Mouse (Mus musculus): ENCODE results near the gene Sox8.

Sox8 gene

DNA sequence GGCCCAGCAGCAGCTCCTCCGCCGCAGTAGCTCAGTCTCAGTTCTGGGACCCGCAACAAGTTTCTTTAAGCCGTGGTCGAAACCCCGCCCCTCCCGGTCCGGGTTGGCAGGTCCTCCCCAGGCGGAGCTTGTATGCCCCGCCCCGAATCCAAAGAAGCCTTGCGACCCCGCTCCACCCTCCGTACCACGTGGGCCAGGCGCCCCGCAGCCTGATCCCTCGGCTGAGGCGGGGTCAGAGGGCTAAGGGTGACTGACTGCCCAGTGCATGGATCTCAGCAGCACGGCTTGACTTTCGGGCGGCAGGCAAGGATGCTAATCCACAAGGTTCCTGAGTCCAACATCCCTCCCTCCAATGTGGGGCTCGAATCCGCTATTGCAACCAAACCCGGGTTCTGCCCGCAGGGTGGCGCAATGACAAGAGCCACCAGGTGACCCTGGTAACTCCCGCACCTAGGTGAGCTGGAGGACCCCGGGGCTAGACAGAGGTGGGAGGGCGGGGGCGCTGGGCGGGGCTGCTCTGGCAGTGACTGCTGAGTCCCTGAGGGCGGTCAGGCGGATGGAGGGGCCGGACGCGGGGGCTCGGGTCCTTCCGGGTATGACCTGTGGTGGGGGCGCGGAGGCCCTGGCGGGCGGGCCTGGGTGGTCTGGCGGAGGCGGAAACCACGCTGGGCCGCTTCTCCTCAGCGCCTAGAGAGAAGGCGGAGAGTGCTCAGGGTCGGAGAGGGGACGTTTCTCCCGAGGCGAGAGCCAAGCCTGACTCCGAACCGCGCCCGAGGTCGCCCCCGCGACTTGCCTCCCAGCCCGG is at the start of gene Sox8:
Gene Sox8 (minus strand): TSS at position 39 of the 805 bp plus-strand sequence.
- in situ Hi-C loops (cut with MboI; ENCODE audit: low pct_unique_long_range_greater_than_20kb in 1 of 2, low sequenced_read_pairs in 2 of 2, unreplicated experiment in 1 of 2) = no loop called here

DNA sequence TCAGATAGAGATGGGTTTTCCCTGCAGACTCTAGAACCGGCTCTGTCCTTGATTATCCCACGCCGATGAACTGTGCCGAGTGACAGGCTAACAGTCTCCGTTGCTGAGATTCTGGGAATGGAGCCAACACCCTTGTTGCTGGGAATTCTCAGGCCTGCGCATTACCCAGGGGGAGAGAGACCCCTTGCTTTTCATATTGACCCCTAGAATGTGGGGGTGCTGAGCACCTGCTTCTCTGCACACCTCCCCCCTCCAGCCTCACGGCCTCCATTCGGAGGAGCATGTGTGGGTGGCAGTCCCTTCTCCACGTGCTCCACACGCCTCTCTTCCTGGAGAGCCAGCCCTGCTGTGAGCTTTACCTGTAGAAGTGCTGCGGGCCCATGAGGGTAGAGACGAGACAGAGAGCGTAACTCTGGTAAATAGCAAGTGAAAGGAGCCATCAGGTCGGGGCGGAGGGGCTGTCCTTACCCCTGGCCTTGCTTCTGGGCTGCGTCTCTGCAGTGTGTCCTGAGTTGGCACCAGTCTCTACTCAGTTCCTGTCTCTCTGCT is 48.1 kb upstream of the Sox8 start:
- in situ Hi-C loops (cut with MboI; ENCODE audit: low pct_unique_long_range_greater_than_20kb in 1 of 2, low sequenced_read_pairs in 2 of 2, unreplicated experiment in 1 of 2) = no loop called here

GRCm38 (mm10) chr17:25614723-25615510 is 44.4 kb upstream of the Sox8 start:
- in situ Hi-C loops (cut with MboI; ENCODE audit: low pct_unique_long_range_greater_than_20kb in 1 of 2, low sequenced_read_pairs in 2 of 2, unreplicated experiment in 1 of 2) = loop anchor here in 1 of 2 experiments (5.0 kb wide), 1 partner anchor 47 kb away; no protein-coding TSS in a partner anchor

DNA sequence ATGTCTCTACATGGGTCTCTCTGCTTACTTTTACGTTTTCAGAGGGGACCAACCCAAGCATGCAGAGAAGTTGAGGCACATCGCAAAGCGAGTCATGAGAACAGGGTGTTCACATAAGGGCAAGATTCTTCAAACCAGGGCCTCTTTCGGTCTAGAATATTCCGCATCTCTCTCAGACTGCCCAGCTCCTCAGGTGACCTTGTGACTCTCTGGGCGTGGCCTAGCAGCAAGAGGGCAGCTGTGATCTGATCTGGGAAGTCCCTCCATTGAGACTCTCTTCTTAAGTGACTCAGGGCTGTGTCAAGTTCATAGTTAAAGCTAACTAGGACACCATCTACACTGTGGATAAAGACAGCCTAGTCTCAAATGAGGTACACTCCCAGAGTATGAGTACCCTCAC is 42.8 kb upstream of the Sox8 start:
- in situ Hi-C loops (cut with MboI; ENCODE audit: low pct_unique_long_range_greater_than_20kb in 1 of 2, low sequenced_read_pairs in 2 of 2, unreplicated experiment in 1 of 2) = loop anchor here in 1 of 2 experiments (5.0 kb wide), 1 partner anchor 49 kb away; no protein-coding TSS in a partner anchor

DNA sequence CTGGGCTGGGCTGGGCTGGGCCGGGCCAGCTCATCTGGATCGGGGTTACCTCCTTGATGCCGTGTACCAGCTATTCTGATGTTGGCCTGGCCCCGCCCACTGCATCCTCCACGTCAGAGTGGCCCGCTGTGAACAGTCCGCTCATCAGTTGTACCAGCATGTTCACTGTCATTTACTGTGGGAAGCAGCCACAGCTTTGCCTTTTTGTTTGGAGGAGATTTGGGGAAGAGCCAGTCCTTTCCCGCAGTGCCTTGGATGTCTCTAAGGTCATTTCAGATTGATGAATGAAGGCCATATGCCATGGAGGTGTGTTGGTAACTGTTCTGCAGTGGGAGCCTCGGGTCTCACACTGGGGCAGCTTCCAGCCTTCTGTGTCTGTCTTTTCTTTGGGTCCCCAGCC is 42.1 kb upstream of the Sox8 start:
- in situ Hi-C loops (cut with MboI; ENCODE audit: low pct_unique_long_range_greater_than_20kb in 1 of 2, low sequenced_read_pairs in 2 of 2, unreplicated experiment in 1 of 2) = loop anchor here in 1 of 2 experiments (5.0 kb wide), 1 partner anchor 50 kb away; no protein-coding TSS in a partner anchor

GRCm38 (mm10) chr17:25610151-25610550 is 39.7 kb upstream of the Sox8 start:
- in situ Hi-C loops (cut with MboI; ENCODE audit: low pct_unique_long_range_greater_than_20kb in 1 of 2, low sequenced_read_pairs in 2 of 2, unreplicated experiment in 1 of 2) = loop anchor here in 1 of 2 experiments (5.0 kb wide), 1 partner anchor 52 kb away; no protein-coding TSS in a partner anchor

DNA sequence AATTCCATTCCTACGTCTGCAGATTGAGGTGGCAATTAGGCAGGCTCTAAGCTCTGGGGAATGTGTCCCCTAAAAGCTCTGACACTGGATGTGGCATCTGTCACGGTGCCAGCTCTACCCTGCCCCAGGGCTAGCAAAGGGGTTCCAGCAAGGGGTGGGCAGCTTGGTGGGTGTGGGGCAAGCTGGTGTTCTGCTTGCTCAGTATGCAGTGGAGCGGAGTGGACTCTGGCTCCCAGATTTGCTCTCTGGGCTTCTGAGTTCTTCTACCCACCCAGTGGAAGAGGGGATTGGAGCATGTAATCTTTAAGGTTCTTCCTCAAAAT is 39.0 kb upstream of the Sox8 start:
- in situ Hi-C loops (cut with MboI; ENCODE audit: low pct_unique_long_range_greater_than_20kb in 1 of 2, low sequenced_read_pairs in 2 of 2, unreplicated experiment in 1 of 2) = no loop called here

GRCm38 (mm10) chr17:25608821-25609505 is 38.5 kb upstream of the Sox8 start:
- in situ Hi-C loops (cut with MboI; ENCODE audit: low pct_unique_long_range_greater_than_20kb in 1 of 2, low sequenced_read_pairs in 2 of 2, unreplicated experiment in 1 of 2) = no loop called here

DNA sequence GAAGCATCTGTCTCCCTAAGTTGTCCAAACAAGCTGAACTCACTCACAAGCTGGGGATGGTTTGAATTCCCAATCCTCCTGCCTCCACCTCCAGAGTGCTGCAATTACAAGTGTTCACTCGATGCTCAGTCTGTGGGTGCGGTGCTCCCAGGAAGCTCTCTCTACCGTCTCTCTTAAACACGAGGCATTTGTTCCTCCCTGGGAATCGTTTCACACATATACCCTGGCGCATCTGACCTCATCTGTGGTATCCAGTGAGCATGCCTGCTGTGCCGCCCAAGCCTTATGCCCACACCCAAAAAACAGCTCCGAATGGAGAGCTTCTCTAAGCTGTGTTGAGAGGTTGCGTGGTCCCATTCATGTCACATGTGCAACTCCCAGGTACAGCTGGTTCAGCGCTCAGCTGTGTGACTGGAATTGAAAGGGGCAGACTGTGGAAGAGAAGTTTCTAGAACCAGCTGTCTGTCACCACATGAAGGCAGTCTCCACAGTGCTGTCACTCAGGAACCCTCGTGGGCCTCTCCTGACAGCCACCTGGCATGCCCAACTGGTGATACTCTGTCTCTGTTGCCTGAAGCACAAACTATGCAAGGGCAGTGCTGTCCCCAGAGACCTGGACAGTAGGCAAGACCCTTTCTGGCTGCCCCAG is 37.8 kb upstream of the Sox8 start:
- in situ Hi-C loops (cut with MboI; ENCODE audit: low pct_unique_long_range_greater_than_20kb in 1 of 2, low sequenced_read_pairs in 2 of 2, unreplicated experiment in 1 of 2) = no loop called here

DNA sequence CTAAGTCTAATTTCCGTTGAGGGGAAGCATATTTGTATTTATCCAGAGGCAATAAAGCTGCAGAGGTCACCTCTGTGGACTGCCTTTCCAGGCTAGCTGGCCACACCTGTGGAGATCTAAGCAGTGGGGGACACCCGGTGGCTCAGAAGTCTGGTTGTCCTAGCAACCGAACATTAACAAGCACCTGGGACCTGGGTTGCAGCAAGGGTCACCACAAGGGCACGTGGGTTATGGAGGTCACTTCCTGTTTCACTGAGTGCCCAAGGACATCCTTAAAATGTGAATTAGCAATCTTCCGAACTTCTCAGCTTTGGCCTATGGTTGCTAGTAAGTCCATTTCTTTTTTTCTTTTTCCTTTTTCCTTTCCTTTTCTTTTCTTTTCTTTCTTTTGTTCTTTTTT is 33.7 kb upstream of the Sox8 start:
- in situ Hi-C loops (cut with MboI; ENCODE audit: low pct_unique_long_range_greater_than_20kb in 1 of 2, low sequenced_read_pairs in 2 of 2, unreplicated experiment in 1 of 2) = no loop called here

- in situ Hi-C loops (cut with MboI; ENCODE audit: low pct_unique_long_range_greater_than_20kb in 1 of 2, low sequenced_read_pairs in 2 of 2, unreplicated experiment in 1 of 2) = no loop called here
These were observed 31.9 kb upstream of the Sox8 start for GRCm38 (mm10) chr17:25602366-25602765.

DNA sequence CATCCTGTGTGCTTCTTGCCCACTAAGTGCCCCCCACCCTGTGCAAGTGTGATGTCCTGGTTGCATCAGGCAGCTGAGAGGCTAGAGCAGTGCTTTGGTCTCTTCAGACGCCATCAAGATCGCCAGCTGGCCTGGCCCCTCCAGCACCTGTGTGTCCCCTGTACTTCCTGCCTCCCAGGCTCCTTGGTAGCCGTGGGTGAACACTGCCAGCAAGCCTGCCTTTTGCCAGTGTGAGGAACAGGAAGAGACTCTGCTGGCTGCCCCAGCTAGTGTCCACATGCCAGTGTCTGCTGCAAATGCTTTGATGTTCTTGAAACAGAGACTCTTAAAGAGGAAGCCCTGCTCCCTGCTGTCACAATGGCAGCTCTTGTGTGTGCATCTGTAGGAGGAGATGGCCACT is 27.1 kb upstream of the Sox8 start:
- in situ Hi-C loops (cut with MboI; ENCODE audit: low pct_unique_long_range_greater_than_20kb in 1 of 2, low sequenced_read_pairs in 2 of 2, unreplicated experiment in 1 of 2) = no loop called here

DNA sequence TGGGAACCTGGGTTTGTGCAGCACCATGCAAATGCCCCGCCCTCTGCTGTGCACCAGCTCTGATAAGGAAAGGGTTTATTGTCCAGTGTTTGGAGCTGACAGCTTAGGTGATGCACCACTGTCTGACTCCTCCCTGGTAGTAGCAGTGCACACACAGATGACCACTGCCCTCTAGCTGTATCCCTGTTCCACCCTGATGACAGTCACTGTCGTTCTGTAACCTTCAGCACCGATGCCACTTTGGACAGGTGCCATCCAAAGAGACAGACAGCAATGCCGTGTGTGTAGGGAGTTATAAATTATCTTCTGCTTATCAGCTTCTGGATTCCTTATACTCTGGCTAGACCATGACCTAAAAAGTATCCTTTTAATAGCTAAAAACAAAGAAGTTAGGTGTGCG is 25.0 kb upstream of the Sox8 start:
- in situ Hi-C loops (cut with MboI; ENCODE audit: low pct_unique_long_range_greater_than_20kb in 1 of 2, low sequenced_read_pairs in 2 of 2, unreplicated experiment in 1 of 2) = no loop called here

- in situ Hi-C loops (cut with MboI; ENCODE audit: low pct_unique_long_range_greater_than_20kb in 1 of 2, low sequenced_read_pairs in 2 of 2, unreplicated experiment in 1 of 2) = no loop called here
These were observed 23.1 kb upstream of the Sox8 start for GRCm38 (mm10) chr17:25593411-25594261.

- in situ Hi-C loops (cut with MboI; ENCODE audit: low pct_unique_long_range_greater_than_20kb in 1 of 2, low sequenced_read_pairs in 2 of 2, unreplicated experiment in 1 of 2) = no loop called here
These were observed 21.9 kb upstream of the Sox8 start for GRCm38 (mm10) chr17:25592336-25592735.

DNA sequence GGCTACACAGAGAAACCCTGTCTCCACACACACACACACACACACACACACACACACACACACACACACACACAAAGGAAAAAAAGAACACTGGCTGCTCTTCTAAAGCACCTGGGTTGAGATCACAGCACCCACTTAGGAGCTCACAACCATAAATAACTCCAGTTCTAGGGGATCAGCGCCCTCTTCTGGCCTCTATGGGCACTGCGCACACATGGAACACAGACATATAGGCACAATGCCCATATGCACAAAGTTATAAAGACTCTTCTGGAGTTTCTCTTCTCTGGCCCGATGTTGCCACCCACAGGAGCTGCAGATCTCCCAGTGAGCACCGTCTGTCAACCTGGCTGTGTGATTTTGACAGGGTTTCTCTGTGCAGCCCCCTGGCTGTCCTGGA is 20.5 kb upstream of the Sox8 start:
- in situ Hi-C loops (cut with MboI; ENCODE audit: low pct_unique_long_range_greater_than_20kb in 1 of 2, low sequenced_read_pairs in 2 of 2, unreplicated experiment in 1 of 2) = no loop called here

DNA sequence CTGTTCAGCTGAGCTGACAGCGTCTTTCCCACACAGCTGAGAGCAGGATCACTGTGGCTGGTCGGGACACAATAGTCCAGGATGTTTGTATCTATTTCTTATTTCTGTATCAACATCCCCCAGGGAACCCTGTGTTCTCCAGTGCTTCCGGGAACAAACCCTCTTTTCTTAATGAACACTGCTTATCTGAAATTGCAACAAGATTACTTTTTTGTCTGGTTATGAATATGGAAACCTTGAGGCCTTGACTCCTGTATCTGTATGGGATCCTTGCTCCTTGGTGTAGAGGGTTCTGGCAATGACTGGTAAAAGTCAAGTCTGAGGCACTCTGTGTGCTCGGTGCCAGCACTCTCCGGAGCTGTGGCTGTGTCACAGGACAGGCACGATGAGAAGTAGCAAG is 19.6 kb upstream of the Sox8 start:
- in situ Hi-C loops (cut with MboI; ENCODE audit: low pct_unique_long_range_greater_than_20kb in 1 of 2, low sequenced_read_pairs in 2 of 2, unreplicated experiment in 1 of 2) = no loop called here

DNA sequence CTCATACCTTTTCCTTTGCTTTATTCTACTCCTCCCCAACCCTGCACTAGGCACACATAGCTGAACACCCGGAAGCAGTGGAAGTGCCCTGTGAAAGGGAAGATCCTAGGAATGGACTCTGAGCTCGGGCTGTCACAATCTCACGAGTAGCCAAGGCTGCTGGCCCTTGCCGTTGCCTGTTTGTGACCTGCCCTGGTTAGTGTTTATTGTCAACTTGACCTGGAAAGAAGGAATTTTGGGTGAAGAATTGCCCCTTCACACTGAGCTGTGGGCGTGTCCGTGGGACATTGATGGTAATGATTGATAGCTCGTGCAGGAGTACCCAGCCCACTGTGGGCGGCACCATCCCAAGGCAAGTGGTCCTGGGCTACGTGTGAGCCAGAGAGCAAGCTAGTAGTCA is 14.2 kb upstream of the Sox8 start:
- in situ Hi-C loops (cut with MboI; ENCODE audit: low pct_unique_long_range_greater_than_20kb in 1 of 2, low sequenced_read_pairs in 2 of 2, unreplicated experiment in 1 of 2) = no loop called here

Measured in mouse embryonic stem cell (cell line).